Mouse (Mus musculus): ENCODE measurements around the gene Gm12887.

The Gm12887 gene

DNA sequence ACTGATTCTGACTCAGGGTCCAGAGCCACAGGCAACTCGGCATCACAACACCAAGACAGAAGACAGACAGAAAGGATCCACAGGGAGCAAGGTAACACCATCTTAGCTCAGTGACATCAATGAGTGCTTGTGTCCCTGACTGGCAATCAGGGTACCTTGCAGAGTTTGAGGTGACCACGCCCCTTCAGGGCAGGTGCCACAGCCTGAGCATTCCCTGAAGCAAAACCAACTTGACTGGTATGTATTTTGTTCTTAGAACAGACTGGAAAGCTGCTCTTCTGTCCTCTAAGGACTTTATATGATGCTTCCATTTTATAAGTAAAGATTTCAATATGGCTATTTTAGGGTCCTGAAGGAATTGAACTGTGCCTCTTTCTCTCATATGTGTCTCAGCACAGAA, at the start of gene Gm12887:
Gene Gm12887, minus strand, starts transcription at position 101 of the 400 bp plus-strand sequence.
- no peak for DNase-seq (ENCODE audit: low spot score)

DNA sequence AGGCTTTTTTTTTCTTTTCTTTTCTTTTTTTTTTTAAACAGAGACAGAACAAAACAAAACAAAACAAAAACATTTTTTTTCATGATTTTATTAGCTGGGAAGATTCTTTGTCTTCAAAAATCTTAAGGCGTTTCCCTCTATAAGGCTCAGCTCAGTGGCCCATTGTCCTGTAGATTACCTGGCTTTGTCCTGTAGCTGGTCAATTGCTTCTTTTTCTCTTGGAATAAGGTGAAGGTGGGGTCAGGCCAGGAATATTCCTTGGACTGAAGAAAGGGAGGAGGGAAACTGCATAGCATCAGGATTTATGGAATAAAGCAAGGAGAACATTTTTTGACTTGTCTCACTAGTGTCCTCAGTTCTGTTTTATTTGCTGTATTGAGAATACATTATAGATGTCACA, 35.1 kb upstream of the Gm12887 start:
- no peak for DNase-seq (ENCODE audit: low spot score)

Measured in spleen, adult 12 weeks (tissue).